In genomic region chr1:167013234-167013864, GRCm38 (mm10) we compare ENCODE assay signal across 9 mouse cellular contexts. TPM values are rescaled to one million over a fixed set of nuclear protein-coding genes. Genes with fewer than 3 reads are reported as not detected.
A peak's percentile ranks its signal among the peaks of the same experiment; 100 is the strongest.
DNase-seq lines count a peak whose midpoint lies in the region; ATAC-seq and TF ChIP-seq lines count a peak whose summit lies in the region.
"Had no signal": no experiment of that assay in that cellular context is flagged by ENCODE, and none has a peak within 500 bp of the region (broad histone marks: within the 10 kb centered on the region; RNA-seq: fewer than 3 reads in every experiment).

No protein-coding gene starts in this region.

- peak; percentile 57 for ATAC-seq in kidney, postnatal 0 days (replicated peaks; ENCODE audit: low FRiP score, low read depth)
- ATAC-seq in embryonic facial prominence, embryonic 14.5 days (ENCODE audit: low read depth), result peak; percentile 89
- ATAC-seq in midbrain, embryonic 13.5 days, result peak; percentile 77

- WGBS in kidney, postnatal 0 days, result 28% methylated on average over 7 of the region's 7 CpGs
- 45% methylated on average over 7 of the region's 7 CpGs for WGBS in embryonic facial prominence, embryonic 14.5 days
- 42% methylated on average over 7 of the region's 7 CpGs for WGBS in midbrain, embryonic 13.5 days

- 0 out of 2 replicates have a peak, but pooled peaks cover 3% of the 10 kb centered on the region for H3K4me1 ChIP-seq in kidney, postnatal 0 days (replicated peaks; ENCODE audit: insufficient read depth, low read length)
- H3K4me1 ChIP-seq in embryonic facial prominence, embryonic 14.5 days (ENCODE audit: control insufficient read depth, insufficient read depth, low read length), result no peaks in the 10 kb centered on the region
- H3K4me1 ChIP-seq in midbrain, embryonic 13.5 days (replicated peaks), result peaks cover 65% of the 10 kb centered on the region
- H3K4me1 ChIP-seq: heart, embryonic 10.5 days had no signal

- intact Hi-C loops in left cerebral cortex, adult 2 months (cut with DNase I), result no loop called here

- H3K27me3 ChIP-seq in kidney, postnatal 0 days (ENCODE audit: insufficient read depth, low read length), result no peaks in the 10 kb centered on the region
- no peaks in the 10 kb centered on the region for H3K27me3 ChIP-seq in embryonic facial prominence, embryonic 14.5 days (replicated peaks; ENCODE audit: control insufficient read depth, insufficient read depth, low read length)
- no peaks in the 10 kb centered on the region for H3K27me3 ChIP-seq in midbrain, embryonic 13.5 days

- H3K9me3 ChIP-seq in kidney, postnatal 0 days (replicated peaks; ENCODE audit: low read length), result no peaks in the 10 kb centered on the region
- H3K9me3 ChIP-seq in embryonic facial prominence, embryonic 14.5 days (ENCODE audit: control insufficient read depth, low read length), result no peaks in the 10 kb centered on the region
- no peaks in the 10 kb centered on the region for H3K9me3 ChIP-seq in midbrain, embryonic 13.5 days
- H3K9me3 ChIP-seq: heart, embryonic 10.5 days had no signal

- H3K9ac ChIP-seq in kidney, postnatal 0 days (ENCODE audit: low read depth, low read length), result no peak overlapping the region
- H3K9ac ChIP-seq in embryonic facial prominence, embryonic 14.5 days (ENCODE audit: low read depth, low read length), result no peak overlapping the region
- no peak overlapping the region for H3K9ac ChIP-seq in midbrain, embryonic 13.5 days (replicated peaks)

- peak; percentile 61 for DNase-seq in kidney, postnatal 0 days (ENCODE audit: low spot score)
- DNase-seq in kidney, postnatal 25 days, result no peak
- DNase-seq in cerebellum, adult 11 months, result peak; percentile 74
- DNase-seq in embryonic facial prominence, embryonic 14.5 days (ENCODE audit: low spot score), result peak; percentile 70
- no peak for DNase-seq in ovary, adult 18-20 months (ENCODE audit: low spot score)
- DNase-seq in heart, adult 8-10 months (ENCODE audit: low spot score), result no peak
- DNase-seq in left cerebral cortex, adult 2 months (ENCODE audit: extremely low spot score in 1 of 2, low spot score in 2 of 2), result no peak

- no peak overlapping the region for H3K4me2 ChIP-seq in kidney, postnatal 0 days (ENCODE audit: low read length)
- no peak overlapping the region for H3K4me2 ChIP-seq in embryonic facial prominence, embryonic 14.5 days (ENCODE audit: low read depth, low read length)
- H3K4me2 ChIP-seq in midbrain, embryonic 13.5 days (replicated peaks), result no peak overlapping the region

- no peaks in the 10 kb centered on the region for H3K36me3 ChIP-seq in kidney, postnatal 0 days (ENCODE audit: insufficient read depth, low read length)
- H3K36me3 ChIP-seq in embryonic facial prominence, embryonic 14.5 days (ENCODE audit: control insufficient read depth, insufficient read depth, low read length), result no peaks in the 10 kb centered on the region
- no peaks in the 10 kb centered on the region; the same call in 1 of the 2 replicates for H3K36me3 ChIP-seq in midbrain, embryonic 13.5 days
- H3K36me3 ChIP-seq: heart, embryonic 10.5 days had no signal

- H3K4me3 ChIP-seq in kidney, postnatal 0 days (replicated peaks; ENCODE audit: low read depth, low read length), result no peak overlapping the region
- no peak overlapping the region for H3K4me3 ChIP-seq in embryonic facial prominence, embryonic 14.5 days (ENCODE audit: low read depth, low read length)
- H3K4me3 ChIP-seq in midbrain, embryonic 13.5 days (replicated peaks), result no peak overlapping the region
- H3K4me3 ChIP-seq in left cerebral cortex, adult 2 months, result no peak overlapping the region
- H3K4me3 ChIP-seq: heart, embryonic 10.5 days had no signal

- no peak overlapping the region for H3K27ac ChIP-seq in kidney, postnatal 0 days
- no peak overlapping the region for H3K27ac ChIP-seq in embryonic facial prominence, embryonic 14.5 days (replicated peaks; ENCODE audit: low read depth, low read length)
- peak overlapping the region; percentile 54 for H3K27ac ChIP-seq in midbrain, embryonic 13.5 days
- no peak overlapping the region for H3K27ac ChIP-seq in left cerebral cortex, adult 2 months
- H3K27ac ChIP-seq: heart, embryonic 10.5 days had no signal

- TF ChIP-seq CTCF in kidney, postnatal 0 days (IDR thresholded peaks at IDR 0.05; ENCODE audit: low read depth), result no peak
- no peak for TF ChIP-seq CTCF in left cerebral cortex, adult 2 months (IDR thresholded peaks at IDR 0.05)

RNA-seq across cellular contexts. Expression of gene Fam78b, which starts 12.1 kb away (rescaled TPM):
- 0.45 and 1.0 TPM in 2 replicates for polyA plus RNA-seq in kidney, postnatal 0 days (2015; fragmentation: Nextera tagmentation; extraction: Ambion mirVana)
- polyA plus RNA-seq in embryonic facial prominence, embryonic 14.5 days (2014; fragmentation: Nextera tagmentation; extraction: Ambion mirVana), result 1.6 and 2.3 TPM in 2 replicates
- polyA plus RNA-seq in midbrain, embryonic 13.5 days (2015; fragmentation: Nextera tagmentation; extraction: Ambion mirVana), result 8.2 and 9.1 TPM in 2 replicates
- 1 to 10 TPM; 2.3 to 3.8 (median 3.1) TPM for total RNA-seq in heart, adult 8-10 months (2022)
- total RNA-seq in left cerebral cortex, adult 2 months (2021), result 10 to 100 TPM; 31.7 to 33.2 TPM

Comparison
In these comparisons a context has a peak if more than half of its experiments do, and no peak if none do; other contexts are left out.
1. DNase-seq: peak in kidney, postnatal 0 days (single experiment), cerebellum, adult 11 months (single experiment) and embryonic facial prominence, embryonic 14.5 days (single experiment); none in kidney, postnatal 25 days (0 of 2), ovary, adult 18-20 months (single experiment), heart, adult 8-10 months (single experiment) and left cerebral cortex, adult 2 months (0 of 2).
2. Peak in every context shown above with its lines, with median percentiles within 50 percentile points of each other: ATAC-seq.